Mouse (Mus musculus) embryonic stem cell, embryonic (primary cell): Measurements from ENCODE around the gene Ube2h.

ENCODE experiments used
- CTCF ChIA-PET, 4 experiments: fragments of 300-600 bp in 2 of 4; fragments of 350-600 bp in 2 of 4; sonication (Branson Sonifier 250); formaldehyde crosslinking; loops; one replicate each; lab custom pipeline; 2022; ENCODE audit warnings: inconsistent platforms in 2 of 4; lab: Charles Lee
- POLR2A ChIA-PET, 4 experiments: fragments of 300-600 bp in 2 of 4; fragments of 350-600 bp in 2 of 4; sonication (Branson Sonifier 250); formaldehyde crosslinking; loops; one replicate each; lab custom pipeline; 2022; ENCODE audit warnings: antibody characterized with exemption in 4 of 4, inconsistent platforms in 1 of 4; lab: Charles Lee

Ube2h gene

DNA sequence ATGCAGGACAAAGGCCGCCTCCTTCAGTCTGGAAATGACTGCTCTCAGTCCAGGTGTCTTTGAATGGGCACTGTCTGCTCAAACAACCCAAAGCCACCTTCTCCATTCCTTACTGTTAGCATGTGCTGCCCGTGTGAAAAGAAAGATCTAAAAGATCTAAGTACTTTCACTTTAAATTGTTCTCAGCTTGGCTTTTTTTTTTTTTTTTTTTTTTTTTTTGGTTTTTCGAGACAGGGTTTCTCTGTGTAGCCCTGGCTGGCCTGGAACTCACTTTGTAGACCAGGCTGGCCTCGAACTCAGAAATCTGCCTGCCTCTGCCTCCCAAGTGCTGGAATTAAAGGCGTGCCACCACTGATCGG lies 99.2 kb downstream of the Ube2h start:
- ChIA-PET POLR2A (interaction anchor here (0.5 to 4.6 kb wide), 31 partner anchors 9 to 462 kb away, joined by 3 to 30 read pairs (median 3); partner anchors contain the start of gene Strip2 (in 1 of the 4)), CTCF (interaction anchor here (0.6 to 2.6 kb wide), 33 partner anchors 14 to 443 kb away, joined by 3 to 15 read pairs (median 3); no protein-coding TSS in a partner anchor)

DNA sequence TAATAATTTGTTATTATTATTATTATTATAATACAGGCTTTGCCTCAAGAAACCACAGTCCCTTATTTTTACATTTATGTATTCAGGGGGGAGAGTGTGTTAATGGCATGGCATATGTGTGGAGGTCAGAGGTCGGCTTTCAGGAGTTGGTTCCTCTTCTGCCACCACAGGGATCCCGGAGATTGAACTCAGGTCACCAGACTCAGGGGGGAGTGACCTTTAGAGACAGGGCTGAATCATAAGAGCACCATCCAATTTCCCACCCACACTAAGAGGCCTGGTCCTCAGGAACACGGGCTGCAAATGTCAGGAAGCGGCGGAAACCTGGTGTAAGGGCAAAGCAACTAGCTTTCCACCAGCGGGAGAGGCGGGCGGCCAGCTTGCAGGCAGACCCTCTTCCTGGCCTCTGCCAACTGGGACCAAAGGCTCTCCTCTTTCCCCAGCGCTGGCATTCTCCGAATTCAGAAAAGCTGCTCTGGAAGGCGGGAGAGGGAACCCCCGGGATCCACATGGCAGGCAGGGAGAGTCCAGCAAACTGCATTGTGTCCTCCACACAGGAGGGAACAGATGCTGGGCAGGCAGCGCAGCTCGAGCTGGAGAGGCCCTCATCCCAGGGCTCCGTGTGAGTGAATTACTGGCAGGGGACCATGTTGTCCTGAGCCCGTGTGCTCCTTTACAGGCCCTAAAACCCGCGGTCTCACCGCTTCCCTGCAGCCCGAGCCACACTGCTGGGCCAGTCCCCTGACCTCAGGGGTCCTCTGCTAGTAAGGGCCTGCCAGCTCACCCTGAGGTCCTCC lies 99.8 kb downstream of the Ube2h start:
- ChIA-PET POLR2A (interaction anchor here (0.5 to 4.6 kb wide), 28 partner anchors 9 to 462 kb away, joined by 3 to 30 read pairs (median 3); partner anchors contain the start of gene Strip2 (in 1 of the 4)), CTCF (interaction anchor here (0.6 to 2.6 kb wide), 19 partner anchors 14 to 881 kb away, joined by 3 to 15 read pairs (median 3); no protein-coding TSS in a partner anchor)

DNA sequence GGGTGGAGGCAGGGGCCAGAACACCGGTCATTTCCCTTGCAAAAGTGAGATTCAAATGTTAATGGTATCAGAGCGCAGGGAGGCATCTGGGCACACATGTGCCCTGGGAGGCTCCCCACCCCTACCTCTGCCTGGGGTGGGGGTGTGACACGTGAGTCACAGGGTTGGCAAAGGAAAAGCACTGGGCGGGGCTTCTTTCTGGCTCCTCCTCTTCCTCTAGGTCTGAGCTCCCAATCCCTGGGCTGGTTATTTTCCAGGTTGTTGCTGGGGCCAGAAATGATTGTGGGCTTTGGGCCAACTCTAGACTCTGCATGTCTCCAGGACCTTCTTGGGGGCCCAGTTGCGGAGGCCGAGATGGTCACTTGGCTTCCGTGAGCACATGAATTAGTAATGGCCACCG lies 108.2 kb downstream of the Ube2h start:
- POLR2A ChIA-PET = interaction anchor here in 3 of 4 experiments (0.6 to 2.6 kb wide), 26 partner anchors 8 to 211 kb away, joined by 3 to 15 read pairs (median 4); partner anchors contain the start of gene Zc3hc1 (in 1 of the 3)
- CTCF ChIA-PET = interaction anchor here in 1 of 4 experiments (1.3 kb wide), 1 partner anchor 15 kb away, joined by 4 read pairs; no protein-coding TSS in a partner anchor

- ChIA-PET POLR2A (interaction anchor here in 3 of 4 experiments (0.6 to 2.6 kb wide), 20 partner anchors 10 to 211 kb away, joined by 3 to 15 read pairs (median 4); partner anchors contain the start of gene Zc3hc1 (in 1 of the 3)), CTCF (interaction anchor here in 1 of 4 experiments (1.3 kb wide), 1 partner anchor 16 kb away, joined by 4 read pairs; no protein-coding TSS in a partner anchor)
These were observed 108.7 kb downstream of the Ube2h start for GRCm38 (mm10) chr6:30195656-30196055.

DNA sequence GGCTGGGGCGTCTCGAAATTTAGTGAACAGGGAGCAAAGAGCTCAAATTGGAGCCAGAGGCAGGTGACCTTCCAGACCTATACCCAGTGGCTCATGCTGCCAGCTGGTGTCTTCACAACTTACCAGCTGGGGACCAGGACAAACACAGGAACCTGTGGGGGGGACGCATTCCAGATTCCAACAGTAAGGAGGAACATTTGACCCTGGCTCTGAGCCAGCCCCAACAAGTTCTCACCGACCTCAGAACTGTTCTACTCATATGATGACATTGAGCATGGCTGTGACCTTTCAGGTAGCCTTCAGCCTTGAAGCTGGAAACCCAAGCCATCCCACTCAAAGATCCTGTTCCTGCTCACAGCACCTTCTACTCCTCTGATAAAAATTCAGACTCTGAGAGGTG lies 120.7 kb downstream of the Ube2h start:
- ChIA-PET CTCF (interaction anchor here in 2 of 4 experiments (0.6 to 1.3 kb wide), 4 partner anchors 22 to 796 kb away, joined by 3 read pairs; no protein-coding TSS in a partner anchor), POLR2A (interaction anchor here in 3 of 4 experiments (0.5 to 19.7 kb wide), 13 partner anchors 7 to 547 kb away, joined by 3 to 507 read pairs (median 6); partner anchors contain the start of gene Zc3hc1 (in 1 of the 3))

GRCm38 (mm10) chr6:30182038-30182437 lies 122.3 kb downstream of the Ube2h start:
- CTCF ChIA-PET = no interaction called here
- POLR2A ChIA-PET = interaction anchor here in 2 of 4 experiments (0.8 to 19.7 kb wide), 12 partner anchors 7 to 154 kb away, joined by 3 to 507 read pairs (median 5); no protein-coding TSS in a partner anchor

DNA sequence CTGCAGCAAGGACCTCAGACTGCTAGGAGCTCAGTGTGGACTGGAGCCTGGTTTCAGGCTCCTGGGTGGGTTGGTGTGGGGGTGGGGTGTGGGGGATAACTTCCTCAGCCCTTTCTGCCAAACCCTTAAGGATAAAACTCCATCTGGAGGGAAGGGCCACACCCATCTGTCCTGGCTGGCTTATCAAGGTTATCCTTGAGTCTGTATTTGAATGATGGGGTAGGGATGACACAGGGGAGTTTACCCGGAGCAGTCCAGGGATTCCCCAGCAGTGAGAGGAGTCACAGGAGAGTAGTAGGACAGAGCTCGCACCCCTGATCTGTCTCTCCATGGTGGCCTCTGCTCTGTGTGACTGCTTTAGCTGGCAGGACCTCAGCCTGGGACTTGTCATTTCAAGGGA lies 124.0 kb downstream of the Ube2h start:
- POLR2A ChIA-PET = interaction anchor here in 3 of 4 experiments (0.6 to 19.7 kb wide), 30 partner anchors 9 to 214 kb away, joined by 3 to 507 read pairs (median 4); no protein-coding TSS in a partner anchor
- CTCF ChIA-PET = interaction anchor here (0.6 to 1.0 kb wide), 5 partner anchors 10 to 853 kb away, joined by 3 to 7 read pairs (median 3); no protein-coding TSS in a partner anchor

DNA sequence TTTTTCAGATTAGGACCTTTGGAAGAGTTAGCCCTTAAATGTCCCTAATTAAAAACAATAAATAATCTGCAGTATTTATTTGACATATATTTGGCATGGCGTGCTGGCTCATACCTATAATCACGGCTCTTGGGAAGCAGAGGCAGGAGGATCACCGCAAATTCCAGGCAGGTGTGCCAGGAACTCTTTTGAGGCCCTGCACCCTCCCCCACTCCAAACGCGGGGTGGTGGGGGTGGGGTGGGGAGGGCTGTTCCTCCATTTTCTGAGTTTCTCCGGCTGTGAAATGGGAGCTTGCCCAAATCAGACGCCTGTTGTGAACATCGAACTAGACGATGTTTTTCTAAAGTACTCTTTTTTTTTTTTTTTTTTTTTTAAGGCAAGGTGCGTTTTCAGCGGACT lies 125.3 kb downstream of the Ube2h start:
- ChIA-PET CTCF (interaction anchor here in 2 of 4 experiments (0.7 kb wide), 2 partner anchors 747 to 809 kb away, joined by 4 to 11 read pairs; no protein-coding TSS in a partner anchor), POLR2A (interaction anchor here in 2 of 4 experiments (0.6 to 19.7 kb wide), 13 partner anchors 9 to 151 kb away, joined by 3 to 507 read pairs (median 4); no protein-coding TSS in a partner anchor)

DNA sequence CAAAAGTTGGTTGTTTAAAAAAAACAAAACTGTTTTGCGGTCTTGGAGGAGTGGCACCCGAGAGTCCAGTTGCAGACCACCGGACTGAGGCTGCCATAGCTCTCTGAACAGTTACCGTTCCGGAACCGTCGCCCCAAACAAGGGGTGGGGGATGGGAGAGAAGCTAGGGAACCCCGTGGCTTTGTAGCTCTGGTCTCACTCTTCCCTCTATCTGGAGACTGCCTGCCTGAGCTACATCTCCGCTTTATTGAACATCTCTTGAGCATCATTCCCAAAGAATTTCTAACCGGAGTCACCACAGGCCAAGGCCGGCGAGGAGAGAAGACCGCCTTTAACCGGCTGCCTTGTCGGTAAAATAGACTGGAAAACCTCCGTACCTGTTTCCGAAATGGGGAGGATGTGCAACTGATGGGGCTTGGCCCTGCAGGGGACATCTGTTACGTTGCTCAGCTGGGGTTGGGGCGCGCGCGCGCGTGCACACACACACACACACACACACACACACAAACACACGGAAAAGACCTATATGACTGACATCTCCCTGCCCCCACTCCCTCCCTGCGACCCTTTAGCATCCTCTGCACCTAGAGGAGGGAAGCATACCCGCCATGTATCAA lies 126.2 kb downstream of the Ube2h start:
- POLR2A ChIA-PET = interaction anchor here in 3 of 4 experiments (0.8 to 19.7 kb wide), 20 partner anchors 9 to 150 kb away, joined by 3 to 507 read pairs (median 4); no protein-coding TSS in a partner anchor
- CTCF ChIA-PET = interaction anchor here in 1 of 4 experiments (0.6 kb wide), 1 partner anchor 112 kb away, joined by 3 read pairs; no protein-coding TSS in a partner anchor

GRCm38 (mm10) chr6:30177305-30177704 lies 127.0 kb downstream of the Ube2h start:
- POLR2A ChIA-PET = interaction anchor here in 3 of 4 experiments (0.9 to 19.7 kb wide), 19 partner anchors 8 to 149 kb away, joined by 3 to 507 read pairs (median 5); no protein-coding TSS in a partner anchor
- CTCF ChIA-PET = interaction anchor here in 2 of 4 experiments (0.6 to 1.6 kb wide), 3 partner anchors 12 to 159 kb away, joined by 3 to 6 read pairs (median 4); no protein-coding TSS in a partner anchor

- ChIA-PET POLR2A (interaction anchor here (0.6 to 19.7 kb wide), 37 partner anchors 7 to 378 kb away, joined by 3 to 507 read pairs (median 9); no protein-coding TSS in a partner anchor), CTCF (interaction anchor here (0.5 to 2.2 kb wide), 6 partner anchors 9 to 160 kb away, joined by 3 to 6 read pairs (median 4); no protein-coding TSS in a partner anchor)
These were observed 127.8 kb downstream of the Ube2h start for GRCm38 (mm10) chr6:30176496-30176895.

DNA sequence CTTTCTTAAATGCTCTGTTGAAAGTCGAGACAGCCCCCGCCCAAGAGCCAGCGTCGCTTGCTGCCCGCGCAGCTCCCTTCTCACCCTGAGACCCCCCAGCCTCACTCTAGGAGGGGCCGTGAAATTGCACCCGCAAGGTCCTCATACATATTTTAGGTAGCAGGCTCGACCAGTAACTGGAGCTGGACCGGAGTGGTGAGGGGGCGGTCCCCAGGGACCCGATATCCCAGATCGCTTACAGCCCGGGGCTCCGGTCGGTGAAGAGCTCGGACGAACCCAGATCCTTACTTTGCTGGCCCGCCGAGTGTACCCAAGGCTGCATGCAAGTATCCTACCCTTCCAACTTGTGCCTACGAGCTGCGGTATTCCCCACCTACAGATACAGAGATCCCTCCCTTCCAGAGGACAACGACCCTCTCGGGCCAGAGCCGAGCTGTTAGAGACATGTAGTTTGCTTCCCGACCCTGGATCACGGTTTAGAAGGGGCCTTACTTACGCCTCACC lies 128.4 kb downstream of the Ube2h start:
- POLR2A ChIA-PET = interaction anchor here (0.6 to 19.7 kb wide), 42 partner anchors 8 to 261 kb away, joined by 3 to 507 read pairs (median 8); partner anchors contain the start of gene Zc3hc1 (in 1 of the 4)
- CTCF ChIA-PET = interaction anchor here in 3 of 4 experiments (0.5 to 2.2 kb wide), 7 partner anchors 9 to 115 kb away, joined by 3 to 6 read pairs (median 4); no protein-coding TSS in a partner anchor

- ChIA-PET POLR2A (interaction anchor here (0.5 to 19.7 kb wide), 63 partner anchors 8 to 407 kb away, joined by 3 to 507 read pairs (median 4); partner anchors contain the start of genes Zc3hc1 (in 2 of the 4), Ssmem1 (in 1 of the 4) and Tmem209 (in 1 of the 4)), CTCF (interaction anchor here in 3 of 4 experiments (0.6 to 2.2 kb wide), 10 partner anchors 8 to 260 kb away, joined by 3 to 10 read pairs (median 4); no protein-coding TSS in a partner anchor)
These were observed 129.0 kb downstream of the Ube2h start for GRCm38 (mm10) chr6:30175225-30175917.

DNA sequence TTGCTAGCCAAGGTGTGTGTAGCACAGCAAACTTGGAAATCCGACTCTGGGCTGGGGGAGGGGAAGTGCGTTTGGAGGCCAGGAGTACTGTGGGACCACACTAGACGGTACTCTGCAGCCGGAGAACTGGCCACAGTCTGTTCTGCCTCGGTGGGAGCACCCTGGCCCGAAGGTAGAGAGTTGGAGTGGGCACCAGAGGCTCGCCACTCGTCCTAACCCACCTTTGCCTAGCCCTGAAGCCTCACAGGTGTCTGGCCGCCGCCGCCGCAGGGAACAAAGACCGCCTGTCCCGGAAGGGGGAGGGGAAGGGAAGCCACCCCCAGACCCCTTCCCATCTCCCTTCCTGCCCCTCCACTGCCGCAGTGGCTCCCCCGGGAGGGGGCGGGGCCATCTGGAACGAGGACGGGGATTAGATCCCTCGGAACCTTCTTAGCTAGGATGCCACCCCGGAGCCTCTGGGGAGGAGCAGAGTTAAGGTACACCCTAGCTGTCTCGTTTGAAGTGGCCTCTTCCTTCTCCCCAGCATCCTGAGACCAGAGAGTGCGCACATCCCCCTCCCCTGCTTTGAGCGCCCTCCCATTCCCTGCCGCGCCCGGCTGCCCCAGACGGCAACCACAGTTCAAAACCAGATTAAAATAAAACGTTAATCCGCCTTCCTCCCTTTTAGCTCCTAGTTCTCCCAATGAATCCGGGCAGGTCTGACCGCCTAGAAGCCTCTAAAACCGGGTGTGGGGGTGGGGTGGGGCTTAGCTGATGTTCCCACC lies 129.7 kb downstream of the Ube2h start:
- ChIA-PET POLR2A (interaction anchor here (0.5 to 19.7 kb wide), 57 partner anchors 8 to 406 kb away, joined by 3 to 507 read pairs (median 4); partner anchors contain the start of genes Zc3hc1 (in 2 of the 4), Ssmem1 (in 1 of the 4) and Tmem209 (in 1 of the 4)), CTCF (interaction anchor here (0.6 to 2.5 kb wide), 14 partner anchors 7 to 261 kb away, joined by 3 to 10 read pairs (median 4); no protein-coding TSS in a partner anchor)
